Comparison of ENCODE assay signal across 10 mouse cellular contexts in the genomic region with DNA sequence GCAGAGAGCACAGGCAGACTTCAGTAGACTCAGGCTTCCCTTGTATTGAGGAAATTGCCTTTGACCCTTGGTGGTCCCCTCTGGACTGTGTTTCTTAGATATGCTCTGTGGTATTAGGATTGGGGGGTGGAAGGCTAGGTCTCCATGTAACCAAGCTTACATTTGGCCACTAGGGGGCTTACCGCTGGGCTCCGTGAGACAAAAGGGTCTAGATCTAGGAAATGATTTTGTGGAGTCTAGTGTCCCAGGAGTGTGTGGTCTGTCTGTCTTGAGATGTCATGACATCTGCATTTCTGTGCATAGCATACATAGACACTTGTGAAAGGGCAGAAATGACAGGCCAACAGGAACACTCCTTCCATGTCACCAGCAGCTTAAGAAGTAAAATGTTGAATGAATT.
DNase-seq lines count a peak whose midpoint lies in the region; ATAC-seq and TF ChIP-seq lines count a peak whose summit lies in the region.
"Had no signal": no experiment of that assay in that cellular context is flagged by ENCODE, and none has a peak within 500 bp of the region (broad histone marks: within the 10 kb centered on the region; RNA-seq: fewer than 3 reads in every experiment).

No protein-coding gene starts in this region.

- peak; percentile 75 for TF ChIP-seq CTCF in layer of hippocampus, adult 2 months (conservative IDR thresholded peaks at IDR 0.05)

- peak; percentile 26 to 50; a peak in 1 of 4 replicates for ATAC-seq in hematopoietic stem cell, adult 5-6 weeks (replicated peaks in 1 of 2; ENCODE audit: insufficient read depth in 1 of 2, low FRiP score in 2 of 2, low TSS enrichment in 1 of 2, low read depth in 1 of 2, poor library complexity in 2 of 2, severe bottlenecking in 2 of 2)

- peak; percentile 13 for DNase-seq in adrenal gland, adult 2 months
- no peak for DNase-seq in adrenal gland, adult 18-20 months (ENCODE audit: low spot score in 2 of 2)
- DNase-seq in layer of hippocampus, adult 2 months (ENCODE audit: low spot score in 2 of 2), result no peak
- DNase-seq in layer of hippocampus, adult 8-10 months (ENCODE audit: low spot score in 2 of 2), result no peak
- DNase-seq in NIH3T3 (ENCODE audit: low read depth), result peak; percentile 2
- no peak for DNase-seq in cerebellum, adult 9-10 months
- DNase-seq in spleen, postnatal 4 days (ENCODE audit: low spot score in 2 of 2), result no peak
- DNase-seq: B cell, adult 2 months had no signal

- H3K27ac ChIP-seq in layer of hippocampus, adult 2 months, result no peak overlapping the region

- no peak overlapping the region for H3K4me3 ChIP-seq in layer of hippocampus, adult 2 months
- H3K4me3 ChIP-seq: myocyte had no signal

Comparison
In these comparisons a context has a peak if more than half of its experiments do, and no peak if none do; other contexts are left out.
1. DNase-seq: peak in adrenal gland, adult 2 months (single experiment) and NIH3T3 (single experiment); none in adrenal gland, adult 18-20 months (0 of 2), layer of hippocampus, adult 2 months (0 of 2), layer of hippocampus, adult 8-10 months (0 of 2), cerebellum, adult 9-10 months (single experiment) and spleen, postnatal 4 days (0 of 2).